In the genomic region with DNA sequence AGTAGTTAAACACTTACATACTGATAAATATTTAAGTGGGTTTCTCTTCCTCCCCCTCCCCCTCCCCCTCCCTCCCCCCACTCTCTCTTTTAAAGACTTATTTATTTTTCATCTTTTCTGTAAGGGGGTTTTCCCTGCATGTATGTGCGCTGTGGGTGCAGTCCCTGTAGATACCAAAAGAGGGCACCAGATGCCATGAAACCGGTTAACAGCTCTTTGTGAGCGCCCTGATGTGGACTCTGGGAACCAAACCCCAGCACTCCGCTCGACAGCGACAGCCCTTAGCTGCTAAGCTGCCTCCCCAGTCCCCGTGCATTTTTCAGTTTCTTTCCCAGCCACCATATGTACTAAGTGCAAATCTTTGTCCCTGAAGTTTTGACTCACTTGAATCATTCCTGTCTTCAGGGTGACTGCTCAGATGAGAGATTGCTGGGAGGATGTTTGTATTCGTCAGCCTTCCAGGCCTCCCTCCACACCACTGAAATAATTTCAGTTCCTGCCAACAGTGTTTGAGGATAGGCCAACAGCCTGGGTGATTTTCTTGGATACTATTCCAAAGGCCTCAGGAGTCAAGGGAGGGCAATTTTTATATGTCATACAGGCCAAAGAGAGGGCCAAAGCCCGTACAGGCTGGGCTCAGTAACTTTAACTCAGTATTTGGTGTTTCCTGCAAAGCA, we compare ENCODE assay signal across 13 mouse cellular contexts.
DNase-seq lines count a peak whose midpoint lies in the region; ATAC-seq lines count a peak whose summit lies in the region.
"Had no signal": no experiment of that assay in that cellular context is flagged by ENCODE, and none has a peak within 500 bp of the region (broad histone marks: within the 10 kb centered on the region; RNA-seq: fewer than 3 reads in every experiment).

No protein-coding gene starts in this region.

- intact Hi-C loops in left cerebral cortex, postnatal 10 days (cut with DNase I), result loop anchor here (10.0 kb wide), 1 partner anchor 101 kb away; no protein-coding TSS in a partner anchor

- H3K36me3 ChIP-seq in limb, embryonic 11.5 days (ENCODE audit: control insufficient read depth, insufficient read depth, low read length), result no peaks in the 10 kb centered on the region
- H3K36me3 ChIP-seq in limb, embryonic 10.5 days, result no peaks in the 10 kb centered on the region
- H3K36me3 ChIP-seq: embryonic facial prominence, embryonic 12.5 days had no signal

- no peak overlapping the region for H3K4me2 ChIP-seq in limb, embryonic 11.5 days (ENCODE audit: low read depth, severe bottlenecking)
- H3K4me2 ChIP-seq: embryonic facial prominence, embryonic 12.5 days; forebrain, embryonic 13.5 days had no signal

- H3K27me3 ChIP-seq in limb, embryonic 11.5 days (ENCODE audit: control insufficient read depth, insufficient read depth, low read length), result no peaks in the 10 kb centered on the region
- H3K27me3 ChIP-seq in limb, embryonic 10.5 days (ENCODE audit: low read depth, poor library complexity, severe bottlenecking), result no peaks in the 10 kb centered on the region
- H3K27me3 ChIP-seq: embryonic facial prominence, embryonic 12.5 days had no signal

- H3K27ac ChIP-seq in limb, embryonic 11.5 days (replicated peaks; ENCODE audit: low read depth, low read length), result no peak overlapping the region
- no peak overlapping the region for H3K27ac ChIP-seq in limb, embryonic 10.5 days
- H3K27ac ChIP-seq: embryonic facial prominence, embryonic 12.5 days; forebrain, embryonic 13.5 days had no signal

- ATAC-seq in limb, embryonic 11.5 days (ENCODE audit: insufficient number of reproducible peaks, low FRiP score, low TSS enrichment, low read depth), result no peak
- ATAC-seq: forebrain, embryonic 13.5 days; liver, postnatal 0 days had no signal

- no peaks in the 10 kb centered on the region for H3K4me1 ChIP-seq in limb, embryonic 11.5 days (ENCODE audit: control insufficient read depth, insufficient read depth, low read length)
- H3K4me1 ChIP-seq in limb, embryonic 10.5 days, result no peaks in the 10 kb centered on the region
- H3K4me1 ChIP-seq: embryonic facial prominence, embryonic 12.5 days had no signal

- peak; percentile 11 for DNase-seq in embryo, embryonic 10 days (ENCODE audit: low spot score)
- DNase-seq in embryo, embryonic 9.5 days (ENCODE audit: extremely low spot score), result no peak
- peak; percentile 24 for DNase-seq in limb, embryonic 11.5 days (ENCODE audit: low spot score)
- DNase-seq in limb, embryonic 10.5 days (ENCODE audit: low spot score), result no peak
- DNase-seq in adrenal gland, postnatal 10 days, result peak; percentile 41
- DNase-seq in lung, postnatal 36 days, result peak; percentile 42
- DNase-seq in urinary bladder, postnatal 14 days (ENCODE audit: low spot score), result no peak
- DNase-seq in left cerebral cortex, postnatal 10 days (ENCODE audit: extremely low spot score in 1 of 2, low spot score in 2 of 2), result no peak
- DNase-seq: cerebellum, adult 11-12 months; kidney, postnatal 36 days; liver, postnatal 0 days had no signal

- WGBS in limb, embryonic 11.5 days, result 79% methylated on average over 9 of the region's 9 CpGs
- WGBS in limb, embryonic 10.5 days, result 82% methylated on average over 9 of the region's 9 CpGs

- no peaks in the 10 kb centered on the region for H3K9me3 ChIP-seq in limb, embryonic 11.5 days (ENCODE audit: control insufficient read depth, low read length)
- H3K9me3 ChIP-seq in limb, embryonic 10.5 days (replicated peaks), result no peaks in the 10 kb centered on the region
- H3K9me3 ChIP-seq: embryonic facial prominence, embryonic 12.5 days; forebrain, embryonic 13.5 days had no signal

- no peak overlapping the region for H3K4me3 ChIP-seq in limb, embryonic 11.5 days (ENCODE audit: low read depth, low read length)
- no peak overlapping the region for H3K4me3 ChIP-seq in limb, embryonic 10.5 days
- H3K4me3 ChIP-seq: embryonic facial prominence, embryonic 12.5 days; forebrain, embryonic 13.5 days had no signal

- H3K9ac ChIP-seq in limb, embryonic 11.5 days (ENCODE audit: low read length), result no peak overlapping the region
- H3K9ac ChIP-seq: embryonic facial prominence, embryonic 12.5 days; forebrain, embryonic 13.5 days; liver, postnatal 0 days had no signal

Comparison
In these comparisons a context has a peak if more than half of its experiments do, and no peak if none do; other contexts are left out.
1. DNase-seq: peak in embryo, embryonic 10 days (single experiment), limb, embryonic 11.5 days (single experiment), adrenal gland, postnatal 10 days (single experiment) and lung, postnatal 36 days (single experiment); none in embryo, embryonic 9.5 days (single experiment), limb, embryonic 10.5 days (single experiment), urinary bladder, postnatal 14 days (single experiment) and left cerebral cortex, postnatal 10 days (0 of 2).